Mouse (Mus musculus) limb, embryonic 14.5 days (tissue): ENCODE measurements at regions not wholly inside any gene's neighbourhood (a gene's known extent, or its start where the extent isn't known, plus 50 kb on each side); places are given as distances from the start of the nearest gene placed in this dataset.
A peak's percentile ranks its signal among the peaks of the same experiment; 100 is the strongest.
"Not testable (repeated sequence)": the region's sequence is repeated elsewhere in the genome, so short reads cannot be mapped to it uniquely, and the experiment has no call there.

ENCODE experiments used
- ATAC-seq: fragments of 200-750 bp; cut with Nextera tagmentation; 2 replicates; pipeline ENCODE4 v1.8.0; 2017; ENCODE audit warnings: low read depth, moderate number of reproducible peaks, moderate TSS enrichment; ENCODE audit not compliant: low FRiP score
- DNase-seq: peaks from one replicate; pipeline ENCODE4 v3.0.0-alpha.2; 2015; ENCODE audit warnings: low spot score
- H3K27ac ChIP-seq: fragments of 300-500 bp; sonication (generic); replicated peaks from 2 replicates; pipeline ENCODE4 v1.5.1; 2014; ENCODE audit warnings: low read depth, mild to moderate bottlenecking, low read length, moderate library complexity, mixed read lengths
- H3K27me3 ChIP-seq: fragments of 300-500 bp; sonication (generic); 2 replicates; pipeline ENCODE4 v1.6.1; 2014; ENCODE audit warnings: low read length, mixed read lengths; ENCODE audit not compliant: control insufficient read depth, insufficient read depth
- H3K36me3 ChIP-seq: fragments of 300-500 bp; sonication (generic); 2 replicates; pipeline ENCODE4 v1.6.1; 2014; ENCODE audit warnings: mild to moderate bottlenecking, low read length, moderate library complexity, mixed read lengths; ENCODE audit not compliant: control insufficient read depth, insufficient read depth
- H3K4me1 ChIP-seq: fragments of 300-500 bp; sonication (generic); 2 replicates; pipeline ENCODE4 v1.6.1; 2014; ENCODE audit warnings: antibody characterized with exemption, low read length, mixed read lengths; ENCODE audit not compliant: control insufficient read depth, insufficient read depth
- H3K4me2 ChIP-seq: fragments of 300-500 bp; sonication (generic); replicated peaks from 2 replicates; pipeline ENCODE4 v1.6.1; 2014; ENCODE audit warnings: low read depth, mild to moderate bottlenecking, low read length, moderate library complexity; ENCODE audit not compliant: severe bottlenecking
- H3K4me3 ChIP-seq: fragments of 300-500 bp; sonication (generic); replicated peaks from 2 replicates; pipeline ENCODE4 v1.5.1; 2014; ENCODE audit warnings: low read length
- H3K9ac ChIP-seq: fragments of 300-500 bp; sonication (generic); 2 replicates; pipeline ENCODE4 v1.6.1; 2014; ENCODE audit warnings: mild to moderate bottlenecking, low read depth, low read length, moderate library complexity; ENCODE audit not compliant: severe bottlenecking
- H3K9me3 ChIP-seq: fragments of 300-500 bp; sonication (generic); 2 replicates; pipeline ENCODE4 v1.6.1; 2016; ENCODE audit warnings: low read length; ENCODE audit not compliant: control insufficient read depth
- POLR2A ChIP-seq: fragments of 200-500 bp; IDR thresholded peaks from 2 replicates; pipeline ENCODE4 v1.8.0; 2012; ENCODE audit warnings: inconsistent platforms, mild to moderate bottlenecking, moderate library complexity, borderline replicate concordance; ENCODE audit not compliant: insufficient read depth, insufficient read length; ENCODE audit errors: extremely low read depth
- WGBS: fragments of 180-500 bp; shearing (Covaris S2); extraction: QIAGEN DNeasy Blood & Tissue Kit; methylation state at CpG from one replicate; pipeline ENCODE4 v1.1.7; 2014; 5-methylcytosine and 5-hydroxymethylcytosine counted together

DNA sequence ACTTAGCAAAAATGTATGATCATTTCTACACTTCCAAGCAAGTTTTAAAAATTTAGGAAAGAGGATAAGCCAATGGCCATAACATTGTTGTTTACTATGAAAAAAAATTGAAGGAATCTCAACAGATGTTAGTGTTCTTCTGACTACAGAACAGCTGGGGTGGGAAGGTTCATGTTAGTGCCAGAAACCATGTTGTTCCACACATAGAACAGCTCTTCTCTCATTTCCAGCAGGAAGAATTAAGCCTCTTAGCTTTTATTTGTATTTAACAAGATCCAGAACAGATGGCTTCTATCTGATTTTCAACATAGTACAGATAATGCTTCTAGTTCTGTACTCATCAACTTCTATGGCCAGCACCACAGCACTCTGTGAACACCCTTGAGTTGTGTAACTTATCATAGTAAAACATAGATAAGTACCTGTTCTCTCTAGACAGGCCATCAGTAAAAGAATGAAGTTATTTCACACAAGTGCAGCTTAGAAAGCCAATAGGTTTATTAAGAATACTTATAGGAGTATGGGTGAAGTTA is 241.0 kb downstream of the Plod2 start:
- Histone ChIP-seq H3K4me3 (no peak overlapping the region), H3K27me3 (no peaks in the 10 kb centered on the region), H3K27ac (no peak overlapping the region), H3K9ac (no peak overlapping the region), H3K36me3 (no peaks in the 10 kb centered on the region), H3K9me3 (no peaks in the 10 kb centered on the region), H3K4me1 (no peaks in the 10 kb centered on the region), H3K4me2 (no peak overlapping the region)
- peak; percentile 31 for DNase-seq
- no peak; the same call in 1 of the 2 replicates for ATAC-seq
- TF ChIP-seq POLR2A = no peak

DNA sequence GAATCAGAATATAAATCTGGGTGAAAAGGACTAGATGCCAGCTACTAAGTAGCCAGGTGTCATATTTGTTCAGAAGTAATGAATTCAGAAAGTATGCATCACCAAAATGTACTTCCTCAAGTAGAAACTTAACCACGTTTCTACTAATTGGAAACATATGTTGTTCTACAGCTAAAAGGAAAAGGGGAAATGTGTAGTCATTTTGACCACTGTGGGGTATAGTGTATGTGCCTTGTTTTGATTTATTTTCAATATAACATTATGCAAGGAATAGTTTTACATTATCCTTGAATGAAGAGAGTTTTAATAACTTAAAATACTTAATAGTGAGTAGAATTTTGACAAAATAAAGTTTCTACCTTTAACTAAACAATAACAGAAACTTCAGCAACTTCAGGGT is 257.7 kb downstream of the Plod2 start:
- DNase-seq (no peak), ATAC-seq (no peak)
- H3K4me2 ChIP-seq = no peak overlapping the region
- no peaks in the 10 kb centered on the region for H3K9me3 ChIP-seq
- 9% methylated on average over 1 of the region's 1 CpGs for WGBS
- no peak overlapping the region for H3K9ac ChIP-seq
- H3K4me3 ChIP-seq = no peak overlapping the region
- H3K27ac ChIP-seq = no peak overlapping the region
- H3K27me3 ChIP-seq = no peaks in the 10 kb centered on the region
- no peaks in the 10 kb centered on the region for H3K4me1 ChIP-seq
- TF ChIP-seq POLR2A = no peak
- no peaks in the 10 kb centered on the region for H3K36me3 ChIP-seq

DNA sequence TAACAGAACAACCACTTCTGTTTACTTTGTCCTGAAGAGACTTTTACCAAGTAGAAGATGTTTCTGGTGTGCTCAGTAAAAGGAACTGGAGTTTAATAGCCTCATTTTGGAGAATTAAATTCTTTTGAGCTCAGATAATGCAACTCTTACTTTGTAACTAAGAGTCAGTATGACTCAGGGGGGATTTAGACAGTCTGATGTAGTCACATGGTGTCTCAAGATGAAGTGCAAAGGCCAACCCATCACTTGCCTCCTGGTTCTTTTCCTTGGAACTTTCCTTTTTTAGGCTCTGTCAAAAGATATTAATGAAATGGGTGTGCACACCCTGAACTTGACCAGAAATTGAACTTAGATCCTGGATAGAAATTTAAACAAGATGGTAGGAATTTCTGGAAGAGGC is 267.4 kb downstream of the Plod2 start:
- Histone ChIP-seq H3K9ac (no peak overlapping the region), H3K9me3 (no peaks in the 10 kb centered on the region), H3K27ac (no peak overlapping the region), H3K4me3 (no peak overlapping the region), H3K4me1 (no peaks in the 10 kb centered on the region), H3K27me3 (no peaks in the 10 kb centered on the region), H3K36me3 (no peaks in the 10 kb centered on the region), H3K4me2 (no peak overlapping the region)
- ATAC-seq (no peak), DNase-seq (no peak)
- no peak for TF ChIP-seq POLR2A

DNA sequence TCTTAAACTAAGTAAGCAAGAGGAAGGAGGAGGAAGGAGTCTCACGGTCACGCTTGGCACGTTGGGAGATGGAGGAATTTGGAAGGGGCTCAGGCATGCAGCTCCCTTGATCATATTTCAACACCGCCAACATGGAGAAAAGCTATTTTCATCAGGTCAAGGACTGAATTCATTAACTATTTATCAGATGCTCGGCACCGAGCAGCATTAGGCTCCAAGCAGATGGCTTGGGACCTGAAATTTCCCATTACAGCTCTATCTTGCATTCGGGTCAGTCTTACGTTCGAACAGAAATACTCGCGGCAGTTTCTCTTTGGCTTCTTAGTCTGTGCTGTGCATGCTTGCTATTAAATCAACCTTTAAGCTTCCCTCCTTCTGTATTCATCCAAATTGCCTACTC is 278.7 kb downstream of the Plod2 start:
- Histone ChIP-seq H3K27ac (no peak overlapping the region), H3K4me2 (peak overlapping the region; percentile 32), H3K9me3 (no peaks in the 10 kb centered on the region), H3K9ac (0 out of 2 replicates have a peak overlapping the region, but pooled peaks have one; percentile 22), H3K27me3 (no peaks in the 10 kb centered on the region), H3K4me1 (peaks cover 2% of the 10 kb centered on the region; the same call in 1 of the 2 replicates), H3K36me3 (no peaks in the 10 kb centered on the region), H3K4me3 (peak overlapping the region; percentile 10; the same call in 1 of the 2 replicates)
- ATAC-seq = no peak
- peak; percentile 21 for DNase-seq
- no peak for TF ChIP-seq POLR2A
- 42% methylated on average over 11 of the region's 11 CpGs for WGBS

DNA sequence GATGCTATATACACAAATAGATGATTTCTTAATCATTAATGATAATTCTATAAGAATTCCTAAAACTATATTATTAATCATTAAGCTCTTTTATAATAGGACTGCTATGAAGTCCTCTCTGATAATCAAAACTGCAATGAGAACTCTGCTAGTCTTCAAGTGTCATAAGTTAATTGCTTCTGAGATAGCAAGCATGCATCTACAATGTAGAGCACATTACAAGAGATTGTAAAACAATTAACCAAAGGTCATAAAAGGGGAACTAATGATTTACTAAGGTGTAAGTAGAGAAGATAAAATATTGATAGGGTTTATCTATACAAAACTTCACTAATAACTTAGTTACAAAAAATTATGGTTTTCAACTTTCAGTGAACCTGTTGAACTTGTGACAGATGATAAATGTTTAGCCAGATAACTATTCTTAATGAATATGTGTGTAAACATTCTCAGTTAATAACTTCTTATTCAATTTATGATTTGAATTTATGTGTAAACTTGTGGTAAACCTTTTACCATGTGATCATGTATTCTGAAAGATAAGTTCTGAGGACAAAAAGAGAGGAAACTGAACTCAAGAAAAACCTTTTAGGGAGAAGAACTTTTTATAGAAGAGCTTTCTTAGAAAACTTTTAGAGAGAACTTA is 284.8 kb downstream of the Plod2 start:
- H3K9ac ChIP-seq = no peak overlapping the region

DNA sequence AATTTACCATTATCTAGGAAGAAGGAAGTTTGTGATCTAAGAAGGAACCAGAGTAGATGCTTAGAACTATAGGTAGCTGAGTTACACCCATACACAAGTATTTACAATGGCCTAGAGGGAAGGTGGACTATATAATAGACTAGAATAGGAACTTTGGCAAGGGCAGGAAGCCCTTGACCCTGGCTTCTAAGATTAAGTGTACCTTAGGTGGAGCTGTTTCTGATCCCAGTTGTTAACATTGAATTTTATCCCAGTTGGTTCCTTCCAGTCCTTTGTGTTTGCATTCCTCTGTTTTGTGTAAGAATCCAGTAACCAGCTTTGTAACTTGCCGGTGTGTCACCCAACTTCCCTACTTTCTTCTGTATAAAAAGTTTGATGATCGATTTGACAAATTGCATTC is 294.1 kb downstream of the Plod2 start:
- not testable (repeated sequence) for H3K27ac ChIP-seq, H3K9ac ChIP-seq, H3K4me1 ChIP-seq, H3K36me3 ChIP-seq, ATAC-seq, DNase-seq, H3K4me3 ChIP-seq, H3K27me3 ChIP-seq, H3K4me2 ChIP-seq, H3K9me3 ChIP-seq
- WGBS = 95% methylated on average over 2 of the region's 2 CpGs

More for the DNA sequence above, 284.8 kb downstream of the Plod2 start:
- no peak for DNase-seq
- H3K9me3 ChIP-seq = no peaks in the 10 kb centered on the region
- no peak for TF ChIP-seq POLR2A
- no peak overlapping the region for H3K4me3 ChIP-seq
- no peaks in the 10 kb centered on the region for H3K36me3 ChIP-seq
- H3K27ac ChIP-seq = no peak overlapping the region
- H3K4me1 ChIP-seq = no peaks in the 10 kb centered on the region
- no peak overlapping the region for H3K4me2 ChIP-seq
- H3K27me3 ChIP-seq = no peaks in the 10 kb centered on the region
- ATAC-seq = no peak
